Mouse (Mus musculus): ENCODE measurements around the gene Scn3a.

- TF ChIP-seq CTCF (IDR thresholded peaks at IDR 0.05; ENCODE audit: borderline replicate concordance, insufficient read depth, low read depth, low read length), result no peak
- TF ChIP-seq POLR2A (IDR thresholded peaks at IDR 0.05; ENCODE audit: borderline replicate concordance, insufficient read depth, low read length), result no peak
Observed at GRCm38 (mm10) chr2:65418608-65419007, 148.8 kb downstream of the Scn3a start.

Data from cerebellum, adult 2 months (tissue).